Mouse (Mus musculus) kidney, postnatal 0 days (tissue): ENCODE measurements around the gene Fndc3b. TPM values are rescaled to one million over a fixed set of nuclear protein-coding genes. Genes with fewer than 3 reads are reported as not detected.

Experiments used
- ATAC-seq: fragments of 200-750 bp; cut with Nextera tagmentation; replicated peaks from 2 replicates; pipeline ENCODE4 v1.8.0; 2017; ENCODE audit warnings: low read depth, moderate number of reproducible peaks, moderate TSS enrichment, moderate library complexity; ENCODE audit not compliant: low FRiP score
- DNase-seq: peaks from one replicate; pipeline ENCODE4 v3.0.0-alpha.2; 2016; ENCODE audit warnings: low spot score
- H3K27ac ChIP-seq: fragments of 300-500 bp; sonication (generic); 2 replicates; pipeline ENCODE4 v1.5.1; 2014; ENCODE audit warnings: mild to moderate bottlenecking
- H3K27me3 ChIP-seq: fragments of 300-500 bp; sonication (generic); 2 replicates; pipeline ENCODE4 v1.6.1; 2014; ENCODE audit warnings: low read length, mixed read lengths; ENCODE audit not compliant: insufficient read depth
- H3K36me3 ChIP-seq: fragments of 300-500 bp; sonication (generic); 2 replicates; pipeline ENCODE4 v1.6.1; 2014; ENCODE audit warnings: low read length, mixed read lengths; ENCODE audit not compliant: insufficient read depth
- H3K4me1 ChIP-seq: fragments of 300-500 bp; sonication (generic); replicated peaks from 2 replicates; pipeline ENCODE4 v1.6.1; 2014; ENCODE audit warnings: antibody characterized with exemption, low read length, mixed read lengths; ENCODE audit not compliant: insufficient read depth
- H3K4me2 ChIP-seq: fragments of 300-500 bp; sonication (generic); 2 replicates; pipeline ENCODE4 v1.6.1; 2014; ENCODE audit warnings: mild to moderate bottlenecking, low read length, moderate library complexity, mixed read lengths
- H3K4me3 ChIP-seq: fragments of 300-500 bp; sonication (generic); replicated peaks from 2 replicates; pipeline ENCODE4 v1.5.1; 2014; ENCODE audit warnings: low read depth, low read length
- H3K9ac ChIP-seq: fragments of 300-500 bp; sonication (generic); 2 replicates; pipeline ENCODE4 v1.6.1; 2014; ENCODE audit warnings: low read depth, low read length
- H3K9me3 ChIP-seq: fragments of 300-500 bp; sonication (generic); replicated peaks from 2 replicates; pipeline ENCODE4 v1.6.1; 2016; ENCODE audit warnings: low read length, inconsistent platforms, mixed read lengths
- CTCF ChIP-seq: IDR thresholded peaks from 2 replicates; pipeline ENCODE4 v1.5.1; 2016; ENCODE audit warnings: antibody characterized with exemption, low read depth, mild to moderate bottlenecking, moderate library complexity
- WGBS: fragments of 180-500 bp; shearing (Covaris S2); extraction: QIAGEN DNeasy Blood & Tissue Kit; methylation state at CpG from one replicate; pipeline ENCODE4 v1.1.7; 2014; 5-methylcytosine and 5-hydroxymethylcytosine counted together
- polyA plus RNA-seq: library from polyadenylated mRNA; unstranded; fragments of >200 nt; fragmentation: Nextera tagmentation; extraction: Ambion mirVana; gene quantifications from 2 replicates; pipeline ENCODE4 v1.2.1, GENCODE M21; 2015

The Fndc3b gene
- polyA plus RNA-seq, 1 experiment from 2014 or later, result 23.1 TPM

DNA sequence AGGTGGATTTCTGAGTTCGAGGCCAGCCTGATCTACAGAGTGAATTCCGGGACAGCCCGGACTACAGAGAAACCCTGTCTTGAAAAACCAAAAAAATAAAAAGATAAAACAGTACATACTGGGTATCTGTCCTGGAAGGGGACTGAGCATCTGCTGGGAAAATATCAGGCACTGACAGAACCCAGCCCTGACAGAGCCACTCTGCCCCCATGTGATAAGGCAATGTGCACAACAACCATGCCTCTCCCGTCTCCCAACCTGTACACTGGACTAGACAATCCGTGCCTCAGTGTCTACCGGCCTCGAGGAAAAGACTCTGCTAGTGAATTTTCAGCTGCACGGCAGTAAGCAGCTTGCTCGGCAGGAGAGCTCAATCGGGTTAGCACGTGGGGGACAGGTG is 97.3 kb downstream of the Fndc3b start:
- H3K4me2 ChIP-seq, result no peak overlapping the region
- WGBS, result 90% methylated on average over 11 of the region's 11 CpGs
- no peak overlapping the region for H3K27ac ChIP-seq
- H3K9me3 ChIP-seq, result no peaks in the 10 kb centered on the region
- H3K9ac ChIP-seq, result no peak overlapping the region
- peaks cover 34% of the 10 kb centered on the region for H3K4me1 ChIP-seq
- 0 out of 2 replicates have a peak, but pooled peaks cover 3% of the 10 kb centered on the region for H3K36me3 ChIP-seq
- no peak overlapping the region for H3K4me3 ChIP-seq
- ATAC-seq, result no peak
- DNase-seq, result no peak
- no peaks in the 10 kb centered on the region for H3K27me3 ChIP-seq
- no peak for TF ChIP-seq CTCF

DNA sequence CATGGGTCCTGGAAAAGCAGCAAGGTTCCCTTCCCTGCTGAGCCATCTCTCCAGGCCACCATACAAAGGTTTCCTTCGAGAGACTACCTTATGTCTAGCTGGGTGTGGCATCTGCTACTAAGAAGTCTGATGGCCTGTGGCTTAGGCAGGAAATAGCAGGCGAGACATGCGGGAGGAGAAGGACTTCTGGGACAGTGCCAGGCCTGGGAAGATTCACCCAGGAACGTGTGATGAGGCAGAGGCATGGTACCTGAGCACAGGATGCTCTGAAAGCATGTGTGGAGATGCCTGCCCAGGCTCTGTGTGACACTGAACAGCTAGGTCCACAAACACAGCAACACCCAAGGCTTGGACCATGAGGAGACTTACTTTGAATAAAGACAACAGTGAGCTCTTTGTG is 98.1 kb downstream of the Fndc3b start:
- no peak overlapping the region for H3K4me2 ChIP-seq
- peaks cover 38% of the 10 kb centered on the region for H3K4me1 ChIP-seq
- 56% methylated on average over 4 of the region's 4 CpGs for WGBS
- H3K36me3 ChIP-seq, result no peaks in the 10 kb centered on the region
- no peak overlapping the region for H3K9ac ChIP-seq
- no peak for TF ChIP-seq CTCF
- no peak overlapping the region for H3K4me3 ChIP-seq
- ATAC-seq (no peak; the same call in 1 of the 2 replicates), DNase-seq (no peak)
- no peaks in the 10 kb centered on the region for H3K27me3 ChIP-seq
- H3K9me3 ChIP-seq, result no peaks in the 10 kb centered on the region
- H3K27ac ChIP-seq, result no peak overlapping the region

- no peak overlapping the region for H3K4me2 ChIP-seq
- DNase-seq (no peak), ATAC-seq (no peak)
- TF ChIP-seq CTCF, result no peak
- H3K9me3 ChIP-seq, result no peaks in the 10 kb centered on the region
- WGBS, result 80% methylated on average over 5 of the region's 5 CpGs
- no peak overlapping the region for H3K27ac ChIP-seq
- H3K36me3 ChIP-seq, result no peaks in the 10 kb centered on the region
- no peak overlapping the region for H3K4me3 ChIP-seq
- H3K9ac ChIP-seq, result no peak overlapping the region
- H3K4me1 ChIP-seq, result peaks cover 39% of the 10 kb centered on the region
- H3K27me3 ChIP-seq, result no peaks in the 10 kb centered on the region
These were observed 99.1 kb downstream of the Fndc3b start for GRCm38 (mm10) chr3:27611986-27612385.

GRCm38 (mm10) chr3:27610547-27610946 is 100.6 kb downstream of the Fndc3b start:
- Histone ChIP-seq H3K4me2 (no peak overlapping the region), H3K4me1 (peaks cover 31% of the 10 kb centered on the region), H3K27ac (peak overlapping the region; percentile 60), H3K4me3 (no peak overlapping the region), H3K9ac (no peak overlapping the region), H3K9me3 (no peaks in the 10 kb centered on the region), H3K27me3 (no peaks in the 10 kb centered on the region), H3K36me3 (no peaks in the 10 kb centered on the region)
- WGBS, result 61% methylated on average over 4 of the region's 4 CpGs
- ATAC-seq (no peak), DNase-seq (no peak)
- TF ChIP-seq CTCF, result no peak

DNA sequence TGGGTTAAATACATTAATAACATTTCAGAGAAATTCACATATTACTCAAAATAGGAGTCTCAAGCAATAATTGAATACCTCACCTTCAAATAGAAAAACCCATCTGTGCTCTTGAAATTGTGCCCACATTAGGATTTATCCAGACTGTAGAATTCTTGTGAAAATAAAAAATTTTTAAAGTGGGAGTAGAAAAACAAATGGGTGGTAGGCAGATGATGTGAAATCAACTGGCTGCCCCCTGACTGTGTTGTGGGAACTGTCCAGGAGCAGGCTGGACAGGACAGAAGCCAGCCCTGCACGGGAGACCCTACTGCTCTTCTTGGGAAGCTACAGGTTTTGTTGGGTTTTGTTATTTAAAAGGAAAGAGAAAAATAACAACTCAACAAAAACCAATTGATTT is 101.0 kb downstream of the Fndc3b start:
- no peak overlapping the region for H3K4me2 ChIP-seq
- no peak for ATAC-seq
- 65% methylated on average over 1 of the region's 1 CpGs for WGBS

GRCm38 (mm10) chr3:27607796-27608151 is 103.3 kb downstream of the Fndc3b start:
- Histone ChIP-seq H3K27me3 (no peaks in the 10 kb centered on the region), H3K9ac (no peak overlapping the region), H3K4me1 (peaks cover 37% of the 10 kb centered on the region), H3K4me3 (no peak overlapping the region), H3K4me2 (no peak overlapping the region), H3K36me3 (no peaks in the 10 kb centered on the region), H3K27ac (peak overlapping the region; percentile 65; the same call in 1 of the 2 replicates), H3K9me3 (no peaks in the 10 kb centered on the region)
- ATAC-seq, result no peak
- WGBS, result 36% methylated on average over 7 of the region's 7 CpGs
- DNase-seq, result no peak
- TF ChIP-seq CTCF, result no peak

More for the DNA sequence above, 101.0 kb downstream of the Fndc3b start:
- Histone ChIP-seq H3K36me3 (no peaks in the 10 kb centered on the region), H3K4me1 (peaks cover 31% of the 10 kb centered on the region), H3K4me3 (no peak overlapping the region), H3K27me3 (no peaks in the 10 kb centered on the region), H3K9ac (no peak overlapping the region), H3K9me3 (no peaks in the 10 kb centered on the region), H3K27ac (peak overlapping the region; percentile 60; the same call in 1 of the 2 replicates)
- no peak for DNase-seq
- TF ChIP-seq CTCF, result no peak
